ENCODE assay signal across 7 mouse cellular contexts in the genomic region with DNA sequence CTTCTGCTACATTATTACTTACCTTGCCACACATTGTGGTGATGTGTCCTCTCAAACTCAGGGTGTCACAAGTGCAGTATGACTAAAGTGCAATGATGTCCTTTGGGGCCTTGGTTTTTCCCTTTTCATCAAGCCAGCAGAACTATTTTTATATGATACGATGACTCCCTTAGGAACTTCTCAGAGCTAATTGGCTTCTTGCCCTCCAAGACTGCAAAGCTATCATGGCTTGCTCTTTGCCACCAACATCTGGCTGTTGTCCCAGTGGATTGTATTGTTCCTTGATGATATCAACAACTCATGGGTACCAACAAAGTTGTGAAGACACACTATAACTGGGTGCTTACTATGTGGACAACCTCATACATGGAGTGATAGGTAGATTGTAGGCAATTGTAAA. TPM values are rescaled to one million over a fixed set of nuclear protein-coding genes. Genes with fewer than 3 reads are reported as not detected.
DNase-seq lines count a peak whose midpoint lies in the region; ATAC-seq lines count a peak whose summit lies in the region.

A gene (minus strand): TSS at position 101 of the 400 bp plus-strand sequence.

- no peak within 1 kb of the TSS for H3K4me2 ChIP-seq in forebrain, embryonic 16.5 days (ENCODE audit: low read length)
- no peak within 1 kb of the TSS for H3K4me2 ChIP-seq in hindbrain, embryonic 13.5 days
- no peak within 1 kb of the TSS for H3K4me2 ChIP-seq in liver, embryonic 16.5 days (ENCODE audit: low read depth, low read length)

- H3K9ac ChIP-seq in forebrain, embryonic 16.5 days (replicated peaks; ENCODE audit: low read depth, low read length), result no peak within 1 kb of the TSS
- no peak within 1 kb of the TSS for H3K9ac ChIP-seq in hindbrain, embryonic 13.5 days
- H3K9ac ChIP-seq in liver, embryonic 16.5 days (ENCODE audit: low read depth, low read length), result no peak within 1 kb of the TSS

- no peaks in the 10 kb centered on the region for H3K4me1 ChIP-seq in forebrain, embryonic 16.5 days (replicated peaks; ENCODE audit: control insufficient read depth, insufficient read depth, low read length)
- no peaks in the 10 kb centered on the region for H3K4me1 ChIP-seq in hindbrain, embryonic 13.5 days (replicated peaks)
- no peaks in the 10 kb centered on the region for H3K4me1 ChIP-seq in liver, embryonic 16.5 days (ENCODE audit: control insufficient read depth, low read depth, low read length)

- no peaks in the 10 kb centered on the region; the same call in 1 of the 2 replicates for H3K9me3 ChIP-seq in forebrain, embryonic 16.5 days (ENCODE audit: control insufficient read depth, low read length)
- H3K9me3 ChIP-seq in hindbrain, embryonic 13.5 days, result no peaks in the 10 kb centered on the region
- H3K9me3 ChIP-seq in liver, embryonic 16.5 days (replicated peaks; ENCODE audit: control insufficient read depth, low read length), result no peaks in the 10 kb centered on the region

- ATAC-seq in CD4-positive, CD25-positive, alpha-beta regulatory T cell, adult 4 months, result no peak
- ATAC-seq in activated CD4-positive, CD25-positive, alpha-beta regulatory T cell, adult 4 months, result no peak
- no peak for ATAC-seq in forebrain, embryonic 16.5 days
- ATAC-seq in hindbrain, embryonic 13.5 days (ENCODE audit: low FRiP score), result no peak
- no peak for ATAC-seq in liver, embryonic 16.5 days (ENCODE audit: low read depth)

- H3K27ac ChIP-seq in forebrain, embryonic 16.5 days (ENCODE audit: low read length), result no peak within 1 kb of the TSS
- H3K27ac ChIP-seq in hindbrain, embryonic 13.5 days, result no peak within 1 kb of the TSS
- H3K27ac ChIP-seq in liver, embryonic 16.5 days (ENCODE audit: low read length), result no peak within 1 kb of the TSS

- H3K4me3 ChIP-seq in forebrain, embryonic 16.5 days (replicated peaks; ENCODE audit: low read length), result no peak within 1 kb of the TSS
- H3K4me3 ChIP-seq in hindbrain, embryonic 13.5 days, result no peak within 1 kb of the TSS
- no peak within 1 kb of the TSS for H3K4me3 ChIP-seq in liver, embryonic 16.5 days (ENCODE audit: low read depth, low read length)

- H3K36me3 ChIP-seq in forebrain, embryonic 16.5 days (ENCODE audit: control insufficient read depth, insufficient read depth), result no peaks in the 10 kb centered on the region
- H3K36me3 ChIP-seq in hindbrain, embryonic 13.5 days, result no peaks in the 10 kb centered on the region
- H3K36me3 ChIP-seq in liver, embryonic 16.5 days (ENCODE audit: control insufficient read depth, insufficient read depth), result no peaks in the 10 kb centered on the region

- DNase-seq in cerebellum, adult 9-11 months, result no peak
- DNase-seq in urinary bladder, postnatal 14 days (ENCODE audit: low spot score), result no peak

- H3K27me3 ChIP-seq in forebrain, embryonic 16.5 days (replicated peaks; ENCODE audit: control insufficient read depth, insufficient read depth, low read length), result no peaks in the 10 kb centered on the region
- H3K27me3 ChIP-seq in hindbrain, embryonic 13.5 days, result no peaks in the 10 kb centered on the region
- H3K27me3 ChIP-seq in liver, embryonic 16.5 days (ENCODE audit: control insufficient read depth, insufficient read depth, low read depth, low read length), result no peaks in the 10 kb centered on the region

- 71% methylated on average over 1 of the region's 1 CpGs for WGBS in forebrain, embryonic 16.5 days
- WGBS in hindbrain, embryonic 13.5 days, result 100% methylated on average over 1 of the region's 1 CpGs
- 79% methylated on average over 1 of the region's 1 CpGs for WGBS in liver, embryonic 16.5 days (ENCODE audit: insufficient replicate concordance)

RNA-seq across cellular contexts. Expression of the gene that starts here (rescaled TPM):
- 100 to 1,000 TPM; 148 to 180 TPM for polyA plus RNA-seq in CD4-positive, CD25-positive, alpha-beta regulatory T cell, adult 4 months (2017; shearing (Covaris generic))
- polyA plus RNA-seq in activated CD4-positive, CD25-positive, alpha-beta regulatory T cell, adult 4 months (2017; shearing (Covaris generic)), result 100 to 1,000 TPM; 139 to 174 TPM
- polyA plus RNA-seq in forebrain, embryonic 16.5 days (2015; fragmentation: Nextera tagmentation; extraction: Ambion mirVana), result 103 and 110 TPM in 2 replicates
- 92.7 and 96.1 TPM in 2 replicates for polyA plus RNA-seq in hindbrain, embryonic 13.5 days (2015; fragmentation: Nextera tagmentation; extraction: Ambion mirVana)
- polyA plus RNA-seq in liver, embryonic 16.5 days (2015; fragmentation: Nextera tagmentation; extraction: Ambion mirVana), result 26.4 and 29.5 TPM in 2 replicates
